In genomic region chr9:121889927-121890440, GRCm38 (mm10) we compare ENCODE assay signal across 12 mouse cellular contexts. TPM values are rescaled to one million over a fixed set of nuclear protein-coding genes. Genes with fewer than 3 reads are reported as not detected.
DNase-seq lines count a peak whose midpoint lies in the region; ATAC-seq and TF ChIP-seq lines count a peak whose summit lies in the region.
"Had no signal": no experiment of that assay in that cellular context is flagged by ENCODE, and none has a peak within 500 bp of the region (broad histone marks: within the 10 kb centered on the region; RNA-seq: fewer than 3 reads in every experiment).

No protein-coding gene starts in this region.

- H3K27ac ChIP-seq in intestine, embryonic 15.5 days, result no peak overlapping the region
- no peak overlapping the region for H3K27ac ChIP-seq in intestine, embryonic 16.5 days (ENCODE audit: low read length)
- H3K27ac ChIP-seq in neural tube, embryonic 13.5 days (replicated peaks), result no peak overlapping the region
- H3K27ac ChIP-seq in embryonic facial prominence, embryonic 15.5 days (replicated peaks), result no peak overlapping the region; the same call in 1 of the 2 replicates
- peak overlapping the region; percentile 89 for H3K27ac ChIP-seq in liver, postnatal 0 days (ENCODE audit: low read depth)
- H3K27ac ChIP-seq: liver, embryonic 14.5 days had no signal

- no peaks in the 10 kb centered on the region for H3K36me3 ChIP-seq in intestine, embryonic 15.5 days
- H3K36me3 ChIP-seq in intestine, embryonic 16.5 days (ENCODE audit: control insufficient read depth, insufficient read depth, low read length), result no peaks in the 10 kb centered on the region
- no peaks in the 10 kb centered on the region for H3K36me3 ChIP-seq in neural tube, embryonic 13.5 days
- no peaks in the 10 kb centered on the region for H3K36me3 ChIP-seq in embryonic facial prominence, embryonic 15.5 days
- H3K36me3 ChIP-seq in liver, postnatal 0 days (replicated peaks; ENCODE audit: insufficient read depth, low read length), result no peaks in the 10 kb centered on the region

- no peaks in the 10 kb centered on the region for H3K27me3 ChIP-seq in intestine, embryonic 15.5 days (replicated peaks)
- H3K27me3 ChIP-seq in intestine, embryonic 16.5 days (replicated peaks; ENCODE audit: control insufficient read depth, insufficient read depth, low read length), result no peaks in the 10 kb centered on the region
- H3K27me3 ChIP-seq in neural tube, embryonic 13.5 days, result no peaks in the 10 kb centered on the region
- no peaks in the 10 kb centered on the region for H3K27me3 ChIP-seq in embryonic facial prominence, embryonic 15.5 days
- no peaks in the 10 kb centered on the region for H3K27me3 ChIP-seq in liver, postnatal 0 days (ENCODE audit: insufficient read depth, low read length)

- peaks cover 9% of the 10 kb centered on the region; the same call in 1 of the 2 replicates for H3K4me1 ChIP-seq in intestine, embryonic 15.5 days (replicated peaks)
- H3K4me1 ChIP-seq in intestine, embryonic 16.5 days (ENCODE audit: control insufficient read depth, insufficient read depth, low read length), result peaks cover 9% of the 10 kb centered on the region; the same call in 1 of the 2 replicates
- H3K4me1 ChIP-seq in neural tube, embryonic 13.5 days (replicated peaks), result peaks cover 6% of the 10 kb centered on the region; the same call in 1 of the 2 replicates
- H3K4me1 ChIP-seq in embryonic facial prominence, embryonic 15.5 days, result peaks cover 10% of the 10 kb centered on the region
- H3K4me1 ChIP-seq in liver, postnatal 0 days (ENCODE audit: insufficient read depth), result peaks cover 15% of the 10 kb centered on the region

- ATAC-seq in intestine, embryonic 15.5 days, result no peak
- ATAC-seq in intestine, embryonic 16.5 days, result no peak
- no peak for ATAC-seq in neural tube, embryonic 13.5 days (ENCODE audit: low read depth)
- no peak for ATAC-seq in embryonic facial prominence, embryonic 15.5 days (ENCODE audit: insufficient number of reproducible peaks, low FRiP score, low TSS enrichment, low read depth)
- peak; percentile 90 for ATAC-seq in liver, postnatal 0 days
- ATAC-seq: forebrain, embryonic 14.5 days had no signal

- H3K4me2 ChIP-seq in intestine, embryonic 15.5 days (replicated peaks), result peak overlapping the region; percentile 34; the same call in 1 of the 2 replicates
- no peak overlapping the region for H3K4me2 ChIP-seq in intestine, embryonic 16.5 days (ENCODE audit: low read depth, low read length)
- no peak overlapping the region for H3K4me2 ChIP-seq in neural tube, embryonic 13.5 days
- peak overlapping the region; percentile 25; the same call in 1 of the 2 replicates for H3K4me2 ChIP-seq in embryonic facial prominence, embryonic 15.5 days (replicated peaks)
- no peak overlapping the region for H3K4me2 ChIP-seq in liver, postnatal 0 days (ENCODE audit: low read depth, low read length)

- DNase-seq in neural tube, embryonic 10.5 days (ENCODE audit: extremely low spot score, low spot score), result no peak
- DNase-seq in liver, postnatal 0 days, result no peak
- DNase-seq in urinary bladder, postnatal 10 days (ENCODE audit: low spot score), result no peak
- DNase-seq: layer of hippocampus, postnatal 36 days had no signal

- TF ChIP-seq EP300 in liver, postnatal 0 days (IDR thresholded peaks at IDR 0.05; ENCODE audit: low read depth), result no peak

- H3K4me3 ChIP-seq in intestine, embryonic 15.5 days (replicated peaks), result no peak overlapping the region
- H3K4me3 ChIP-seq in intestine, embryonic 16.5 days (ENCODE audit: low read length), result no peak overlapping the region
- no peak overlapping the region for H3K4me3 ChIP-seq in neural tube, embryonic 13.5 days
- no peak overlapping the region for H3K4me3 ChIP-seq in embryonic facial prominence, embryonic 15.5 days (replicated peaks)
- no peak overlapping the region for H3K4me3 ChIP-seq in liver, postnatal 0 days (ENCODE audit: low read depth, low read length)

- H3K9me3 ChIP-seq in intestine, embryonic 15.5 days, result no peaks in the 10 kb centered on the region
- H3K9me3 ChIP-seq in intestine, embryonic 16.5 days (ENCODE audit: control insufficient read depth, low read length), result no peaks in the 10 kb centered on the region
- H3K9me3 ChIP-seq in neural tube, embryonic 13.5 days, result no peaks in the 10 kb centered on the region
- H3K9me3 ChIP-seq in embryonic facial prominence, embryonic 15.5 days (replicated peaks), result no peaks in the 10 kb centered on the region
- no peaks in the 10 kb centered on the region for H3K9me3 ChIP-seq in liver, postnatal 0 days (ENCODE audit: low read length)

- no peak overlapping the region for H3K9ac ChIP-seq in intestine, embryonic 15.5 days
- no peak overlapping the region for H3K9ac ChIP-seq in intestine, embryonic 16.5 days (ENCODE audit: low read depth, low read length)
- H3K9ac ChIP-seq in neural tube, embryonic 13.5 days, result 0 out of 2 replicates have a peak overlapping the region, but pooled peaks have one; percentile 34
- H3K9ac ChIP-seq in embryonic facial prominence, embryonic 15.5 days, result no peak overlapping the region
- H3K9ac ChIP-seq in liver, postnatal 0 days (replicated peaks), result no peak overlapping the region
- H3K9ac ChIP-seq: liver, embryonic 14.5 days had no signal

- TF ChIP-seq CTCF in liver, postnatal 0 days (IDR thresholded peaks at IDR 0.05; ENCODE audit: low read depth), result no peak

- 56% methylated on average over 4 of the region's 4 CpGs for WGBS in intestine, embryonic 15.5 days
- 50% methylated on average over 4 of the region's 4 CpGs for WGBS in intestine, embryonic 16.5 days
- 82% methylated on average over 4 of the region's 4 CpGs for WGBS in neural tube, embryonic 13.5 days
- WGBS in embryonic facial prominence, embryonic 15.5 days, result 54% methylated on average over 4 of the region's 4 CpGs
- WGBS in liver, postnatal 0 days (ENCODE audit: insufficient replicate concordance), result 48% methylated on average over 4 of the region's 4 CpGs

RNA-seq across cellular contexts. Expression of gene Ackr2, which starts 8.2 kb away (rescaled TPM):
- polyA plus RNA-seq in intestine, embryonic 15.5 days (2015; fragmentation: Nextera tagmentation; extraction: Ambion mirVana), result 0.46 and 0.80 TPM in 2 replicates
- 0.62 and 0.98 TPM in 2 replicates for polyA plus RNA-seq in intestine, embryonic 16.5 days (2015; fragmentation: Nextera tagmentation; extraction: Ambion mirVana)
- polyA plus RNA-seq in neural tube, embryonic 13.5 days (2015; fragmentation: Nextera tagmentation; extraction: Ambion mirVana), result 1.2 and 1.4 TPM in 2 replicates
- polyA plus RNA-seq in embryonic facial prominence, embryonic 15.5 days (2015; fragmentation: Nextera tagmentation; extraction: Ambion mirVana), result 0.42 and 0.67 TPM in 2 replicates
- 1.0 and 1.1 TPM in 2 replicates for polyA plus RNA-seq in liver, postnatal 0 days (2015; fragmentation: Nextera tagmentation; extraction: Ambion mirVana)

RNA-seq across cellular contexts. Expression of gene Cyp8b1, which starts 26.1 kb away (rescaled TPM):
- polyA plus RNA-seq in intestine, embryonic 15.5 days (2015; fragmentation: Nextera tagmentation; extraction: Ambion mirVana), result not detected in 2 replicates
- not detected in 2 replicates for polyA plus RNA-seq in intestine, embryonic 16.5 days (2015; fragmentation: Nextera tagmentation; extraction: Ambion mirVana)
- not detected in 2 replicates for polyA plus RNA-seq in neural tube, embryonic 13.5 days (2015; fragmentation: Nextera tagmentation; extraction: Ambion mirVana)
- not detected in 2 replicates for polyA plus RNA-seq in embryonic facial prominence, embryonic 15.5 days (2015; fragmentation: Nextera tagmentation; extraction: Ambion mirVana)
- polyA plus RNA-seq in liver, postnatal 0 days (2015; fragmentation: Nextera tagmentation; extraction: Ambion mirVana), result 130 and 144 TPM in 2 replicates
- polyA plus RNA-seq: cortical plate, adult 2 months; forebrain, embryonic 14.5 days; intestine, embryonic 14.5 days had no signal

RNA-seq across cellular contexts. Expression of gene Higd1a, which starts 31.8 kb away (rescaled TPM):
- 169 and 174 TPM in 2 replicates for polyA plus RNA-seq in intestine, embryonic 15.5 days (2015; fragmentation: Nextera tagmentation; extraction: Ambion mirVana)
- polyA plus RNA-seq in intestine, embryonic 16.5 days (2015; fragmentation: Nextera tagmentation; extraction: Ambion mirVana), result 149 and 162 TPM in 2 replicates
- 129 and 150 TPM in 2 replicates for polyA plus RNA-seq in neural tube, embryonic 13.5 days (2015; fragmentation: Nextera tagmentation; extraction: Ambion mirVana)
- polyA plus RNA-seq in embryonic facial prominence, embryonic 15.5 days (2015; fragmentation: Nextera tagmentation; extraction: Ambion mirVana), result 212 and 224 TPM in 2 replicates
- 126 and 134 TPM in 2 replicates for polyA plus RNA-seq in liver, postnatal 0 days (2015; fragmentation: Nextera tagmentation; extraction: Ambion mirVana)

RNA-seq across cellular contexts. Expression of gene Ccdc13, which starts 50.7 kb away (rescaled TPM):
- polyA plus RNA-seq in intestine, embryonic 15.5 days (2015; fragmentation: Nextera tagmentation; extraction: Ambion mirVana), result 1.1 and 1.3 TPM in 2 replicates
- 0.66 and 0.81 TPM in 2 replicates for polyA plus RNA-seq in intestine, embryonic 16.5 days (2015; fragmentation: Nextera tagmentation; extraction: Ambion mirVana)
- polyA plus RNA-seq in neural tube, embryonic 13.5 days (2015; fragmentation: Nextera tagmentation; extraction: Ambion mirVana), result 2.8 and 3.0 TPM in 2 replicates
- 2.4 and 3.1 TPM in 2 replicates for polyA plus RNA-seq in embryonic facial prominence, embryonic 15.5 days (2015; fragmentation: Nextera tagmentation; extraction: Ambion mirVana)
- polyA plus RNA-seq in liver, postnatal 0 days (2015; fragmentation: Nextera tagmentation; extraction: Ambion mirVana), result not detected in 2 replicates
- polyA plus RNA-seq: liver, embryonic 14.5 days had no signal

Comparison
In these comparisons a context has a peak if more than half of its experiments do, and no peak if none do; other contexts are left out.
1. H3K4me2 ChIP-seq: peak in intestine, embryonic 15.5 days (single experiment) and embryonic facial prominence, embryonic 15.5 days (single experiment); none in intestine, embryonic 16.5 days (single experiment), neural tube, embryonic 13.5 days (single experiment) and liver, postnatal 0 days (single experiment).
2. RNA of gene Cyp8b1, which starts 26.1 kb away (polyA plus RNA-seq): 130 to 144 TPM in liver, postnatal 0 days; not detected in intestine, embryonic 15.5 days, not detected in intestine, embryonic 16.5 days, not detected in neural tube, embryonic 13.5 days and not detected in embryonic facial prominence, embryonic 15.5 days; every median in the first group is over 100 times any median in the second.